Mouse (Mus musculus): Measurements from ENCODE around the gene Cypt4. TPM values are rescaled to one million over a fixed set of nuclear protein-coding genes. Genes with fewer than 3 reads are reported as not detected.
"Not testable (repeated sequence)": the region's sequence is repeated elsewhere in the genome, so short reads cannot be mapped to it uniquely, and the experiment has no call there.

Gene Cypt4
- polyA plus RNA-seq (2015; fragmentation: Nextera tagmentation; extraction: Ambion mirVana), result not detected in 2 replicates

DNA sequence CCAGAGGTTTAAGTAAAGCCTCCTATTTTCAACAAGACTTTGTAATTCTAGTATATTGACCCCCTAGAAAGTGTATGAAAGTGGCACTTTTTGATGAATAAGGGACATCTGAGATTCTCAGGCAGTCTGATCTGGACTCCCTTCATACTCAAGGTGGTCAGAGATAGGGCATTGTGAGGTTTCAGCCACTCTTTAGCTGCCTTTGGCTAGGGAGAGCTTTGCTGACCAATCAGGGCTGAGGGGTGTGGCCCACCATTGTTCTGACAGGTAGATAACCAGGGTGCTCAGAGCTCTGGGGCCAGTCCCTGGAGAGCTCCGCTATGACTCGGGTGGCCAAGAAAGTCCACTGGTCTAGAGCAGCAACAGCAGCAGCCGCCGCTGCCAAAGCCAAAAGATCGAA lies at the start of gene Cypt4:
TSS of gene Cypt4 (plus strand) at position 301 of the 400 bp plus-strand sequence.
- WGBS, result 91% methylated on average over 5 of the region's 5 CpGs
- H3K9me3 ChIP-seq (replicated peaks), result no peaks in the 10 kb centered on the region
- no peak within 1 kb of the TSS for H3K9ac ChIP-seq
- H3K27me3 ChIP-seq, result no peaks in the 10 kb centered on the region
- H3K27ac ChIP-seq, result no peak within 1 kb of the TSS
- H3K4me2 ChIP-seq, result no peak within 1 kb of the TSS
- no peak for ATAC-seq
- H3K36me3 ChIP-seq (ENCODE audit: poor library complexity, severe bottlenecking), result no peaks in the 10 kb centered on the region
- H3K4me1 ChIP-seq, result no peaks in the 10 kb centered on the region
- no peak within 1 kb of the TSS for H3K4me3 ChIP-seq

DNA sequence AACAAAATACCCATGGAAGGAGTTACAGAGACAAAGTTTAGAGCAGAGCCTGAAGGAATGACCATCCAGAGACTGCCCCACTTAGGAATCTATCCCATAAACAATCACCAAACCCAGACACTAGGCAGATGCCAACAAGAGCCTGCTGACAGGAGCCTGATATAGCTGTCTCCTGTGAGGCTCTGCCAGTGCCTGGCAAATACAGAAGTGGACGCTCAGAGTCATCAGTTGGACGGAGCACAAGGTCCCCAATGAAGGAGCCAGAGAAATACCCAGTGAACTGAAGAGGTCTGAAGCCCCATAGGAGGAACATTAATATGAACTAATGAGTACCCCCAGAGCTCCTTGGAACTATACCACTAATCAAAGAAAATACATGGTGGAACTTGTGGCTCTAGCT lies 12.3 kb downstream of the Cypt4 start:
- H3K4me2 ChIP-seq; H3K9me3 ChIP-seq (replicated peaks); H3K27me3 ChIP-seq; H3K4me1 ChIP-seq; H3K9ac ChIP-seq; H3K4me3 ChIP-seq; H3K27ac ChIP-seq; ATAC-seq; H3K36me3 ChIP-seq (ENCODE audit: poor library complexity, severe bottlenecking): not testable (repeated sequence)
- 100% methylated on average over 2 of the region's 2 CpGs for WGBS

Other genes with a start within 250 kb of the Cypt4 start
- gene Dpy19l1, start 122.1 kb upstream of the Cypt4 start, polyA plus RNA-seq (2015; fragmentation: Nextera tagmentation; extraction: Ambion mirVana), result 16.3 and 21.1 TPM in 2 replicates
- 0.10 and 0.18 TPM in 2 replicates for gene Dpy19l2, start 71.1 kb downstream of the Cypt4 start, polyA plus RNA-seq (2015; fragmentation: Nextera tagmentation; extraction: Ambion mirVana)
- 0.01 and 0.30 TPM in 2 replicates for gene Tbx20, start 149.1 kb downstream of the Cypt4 start, polyA plus RNA-seq (2015; fragmentation: Nextera tagmentation; extraction: Ambion mirVana)